Comparison of ENCODE assay signal across 8 mouse cellular contexts in the genomic region with DNA sequence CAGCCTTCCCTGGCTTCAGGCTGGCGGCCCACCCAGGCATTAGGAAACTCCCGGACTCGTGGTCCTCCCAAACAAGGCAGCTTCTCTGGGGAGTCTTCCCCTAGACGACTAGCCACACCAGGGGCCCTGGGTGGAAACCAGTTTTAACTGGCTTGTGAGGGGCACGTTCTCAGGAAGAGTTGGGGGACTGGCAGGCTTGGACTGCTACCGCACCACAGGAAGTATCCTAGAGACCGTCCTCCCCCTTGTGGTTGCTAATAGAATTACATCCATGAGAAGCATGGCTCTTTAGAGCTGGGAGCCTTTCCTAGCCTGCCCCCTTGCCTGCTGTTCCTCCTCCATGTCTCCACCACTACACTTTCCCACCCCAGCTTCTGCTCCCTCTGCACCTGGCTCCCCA.
DNase-seq lines count a peak whose midpoint lies in the region; ATAC-seq and TF ChIP-seq lines count a peak whose summit lies in the region.
"Had no signal": no experiment of that assay in that cellular context is flagged by ENCODE, and none has a peak within 500 bp of the region (broad histone marks: within the 10 kb centered on the region; RNA-seq: fewer than 3 reads in every experiment).

No protein-coding gene starts in this region.

- peak; percentile 44 to 71; a peak in 3 of 4 replicates for ATAC-seq in hematopoietic stem cell, adult 5-6 weeks (replicated peaks in 1 of 2; ENCODE audit: insufficient read depth in 1 of 2, low FRiP score in 2 of 2, low TSS enrichment in 1 of 2, low read depth in 1 of 2, poor library complexity in 2 of 2, severe bottlenecking in 2 of 2)
- ATAC-seq in lung, embryonic 16.5 days (ENCODE audit: low read depth) = peak; percentile 52; the same call in 1 of the 2 replicates

- WGBS in lung, embryonic 16.5 days = 28% methylated on average over 7 of the region's 7 CpGs

- no peak overlapping the region for H3K4me2 ChIP-seq in lung, embryonic 16.5 days (ENCODE audit: low read depth, low read length)
- H3K4me2 ChIP-seq: lung, embryonic 15.5 days had no signal

- peak; percentile 3 for DNase-seq in MEL (ENCODE audit: low read depth, low spot score)
- DNase-seq in brain, embryonic 14.5 days (ENCODE audit: low read depth) = peak; percentile 81
- peak; percentile 38 to 79 for DNase-seq in layer of hippocampus, adult 18-20 months (ENCODE audit: low spot score in 2 of 2)
- peak; percentile 51 for DNase-seq in retina, postnatal 7 days (ENCODE audit: low read depth, low spot score)

- H3K79me2 ChIP-seq in MEL (ENCODE audit: control insufficient read depth, insufficient read depth, low read length, poor library complexity) = no peaks in the 10 kb centered on the region

- no peak overlapping the region for H3K4me3 ChIP-seq in MEL (ENCODE audit: control insufficient read depth in 1 of 2, insufficient read depth in 1 of 2, low read depth in 2 of 2, low read length in 2 of 2)
- H3K4me3 ChIP-seq in embryonic fibroblast, embryonic 13.5 days (ENCODE audit: insufficient read depth, low read length) = no peak overlapping the region
- no peak overlapping the region for H3K4me3 ChIP-seq in lung, embryonic 16.5 days (ENCODE audit: low read length)
- H3K4me3 ChIP-seq: lung, embryonic 15.5 days had no signal

- TF ChIP-seq RAD21 in MEL (IDR thresholded peaks at IDR 0.05; ENCODE audit: low read depth, low read length) = peak; percentile 15

- H3K4me1 ChIP-seq in MEL (ENCODE audit: control insufficient read depth in 1 of 2, insufficient read depth in 2 of 2, low read length in 2 of 2) = no peaks in the 10 kb centered on the region
- peaks cover 6% of the 10 kb centered on the region; the same call in 1 of the 2 replicates for H3K4me1 ChIP-seq in embryonic fibroblast, embryonic 13.5 days (ENCODE audit: control insufficient read depth, insufficient read depth, low read length)
- peaks cover 7% of the 10 kb centered on the region; the same call in 1 of the 2 replicates for H3K4me1 ChIP-seq in lung, embryonic 16.5 days (replicated peaks; ENCODE audit: control insufficient read depth, insufficient read depth, low read length)

- TF ChIP-seq EP300 in MEL (IDR thresholded peaks at IDR 0.05; ENCODE audit: low read depth in 1 of 2, low read length in 2 of 2) = no peak

- H3K36me3 ChIP-seq in MEL (ENCODE audit: control insufficient read depth in 1 of 2, insufficient read depth in 2 of 2, low read length in 2 of 2) = no peaks in the 10 kb centered on the region
- H3K36me3 ChIP-seq in lung, embryonic 16.5 days (ENCODE audit: control insufficient read depth, insufficient read depth, low read length) = no peaks in the 10 kb centered on the region
- H3K36me3 ChIP-seq: lung, embryonic 15.5 days had no signal

- no peak overlapping the region for H3K27ac ChIP-seq in MEL (ENCODE audit: control insufficient read depth, low read depth, low read length)
- no peak overlapping the region for H3K27ac ChIP-seq in embryonic fibroblast, embryonic 13.5 days (ENCODE audit: insufficient read depth, low read length)
- H3K27ac ChIP-seq in lung, embryonic 16.5 days (ENCODE audit: low read length) = no peak overlapping the region
- H3K27ac ChIP-seq: lung, embryonic 15.5 days had no signal

- no peaks in the 10 kb centered on the region for H3K9me3 ChIP-seq in MEL (replicated peaks; ENCODE audit: insufficient read depth, low read length)
- no peaks in the 10 kb centered on the region for H3K9me3 ChIP-seq in lung, embryonic 16.5 days (ENCODE audit: control insufficient read depth, low read length)
- H3K9me3 ChIP-seq: lung, embryonic 15.5 days had no signal

- H3K9ac ChIP-seq in MEL (ENCODE audit: control insufficient read depth, low read depth, low read length, poor library complexity, severe bottlenecking) = no peak overlapping the region
- no peak overlapping the region for H3K9ac ChIP-seq in lung, embryonic 16.5 days (ENCODE audit: low read length)
- H3K9ac ChIP-seq: lung, embryonic 15.5 days had no signal

- H3K27me3 ChIP-seq in MEL (ENCODE audit: control insufficient read depth in 1 of 2, insufficient read depth in 2 of 2, low read length in 2 of 2) = no peaks in the 10 kb centered on the region
- no peaks in the 10 kb centered on the region for H3K27me3 ChIP-seq in lung, embryonic 16.5 days (ENCODE audit: control insufficient read depth, insufficient read depth, low read depth, low read length)
- H3K27me3 ChIP-seq: lung, embryonic 15.5 days had no signal

- peak in 2 of 3 experiments; percentile 24 to 31; a peak in 2 of 6 replicates for TF ChIP-seq CTCF in MEL (IDR thresholded peaks at IDR 0.05 in 2 of 3, conservative IDR thresholded peaks at IDR 0.05 in 1 of 3; ENCODE audit: control insufficient read depth in 1 of 3, insufficient read depth in 1 of 3, low read depth in 2 of 3, low read length in 3 of 3, poor library complexity in 1 of 3, severe bottlenecking in 1 of 3)
- peak; percentile 82 for TF ChIP-seq CTCF in brain, embryonic 14.5 days (IDR thresholded peaks at IDR 0.05; ENCODE audit: borderline replicate concordance, extremely low read depth, insufficient read depth, insufficient read length)
- TF ChIP-seq CTCF in embryonic fibroblast, embryonic 13.5 days (IDR thresholded peaks at IDR 0.05; ENCODE audit: borderline replicate concordance, insufficient read depth, low read length) = peak; percentile 55; the same call in 1 of the 2 replicates

- TF ChIP-seq POLR2A in MEL (IDR thresholded peaks at IDR 0.05; ENCODE audit: control insufficient read depth in 1 of 2, insufficient read depth in 1 of 2, low read depth in 1 of 2, low read length in 2 of 2, poor library complexity in 1 of 2) = no peak
- no peak for TF ChIP-seq POLR2A in brain, embryonic 14.5 days (IDR thresholded peaks at IDR 0.05; ENCODE audit: borderline replicate concordance, extremely low read depth, insufficient read depth, insufficient read length, poor library complexity, severe bottlenecking)
- TF ChIP-seq POLR2A in embryonic fibroblast, embryonic 13.5 days (IDR thresholded peaks at IDR 0.05; ENCODE audit: low read depth, low read length) = no peak

TF ChIP-seq in MEL, 35 proteins besides CTCF, POLR2A, EP300 and RAD21:
- no peak for TF ChIP-seq GATA1 (IDR thresholded peaks at IDR 0.05; ENCODE audit: low read depth, low read length)
- peak; percentile 29 for TF ChIP-seq SMC3 (IDR thresholded peaks at IDR 0.05; ENCODE audit: low read depth, low read length)
- TF ChIP-seq TAL1 (IDR thresholded peaks at IDR 0.05; ENCODE audit: low read length) = no peak

Comparison
In these comparisons a context has a peak if more than half of its experiments do, and no peak if none do; other contexts are left out.
1. DNase-seq: peak in every context shown above with its lines; median percentile 81 in brain, embryonic 14.5 days; 58 in layer of hippocampus, adult 18-20 months; 51 in retina, postnatal 7 days; 3 in MEL.
2. CTCF ChIP-seq: peak in every context shown above with its lines; median percentile 82 in brain, embryonic 14.5 days; 55 in embryonic fibroblast, embryonic 13.5 days; 28 in MEL.